Mouse (Mus musculus) Patski (cell line): ENCODE measurements around the gene Gm20855. TPM values are rescaled to one million over a fixed set of nuclear protein-coding genes. Genes with fewer than 3 reads are reported as not detected.
"Not testable (repeated sequence)": the region's sequence is repeated elsewhere in the genome, so short reads cannot be mapped to it uniquely, and the experiment has no call there.

Source experiments
- ATAC-seq: fragments of 100-300 bp; one replicate; pipeline ENCODE4 v1.8.0; 2021
- CTCF ChIA-PET: fragments of 350-600 bp; sonication (Branson Sonifier 250); formaldehyde crosslinking; loops from one replicate; lab custom pipeline; 2022; ENCODE audit warnings: inconsistent platforms; lab: Charles Lee
- POLR2A ChIA-PET: fragments of 350-600 bp; sonication (Branson Sonifier 250); formaldehyde crosslinking; loops from one replicate; lab custom pipeline; 2022; ENCODE audit warnings: antibody characterized with exemption, inconsistent platforms; lab: Charles Lee
- DNase-seq: peaks from one replicate; pipeline ENCODE4 v3.0.0-alpha.2; 2011; ENCODE audit warnings: low read depth, low spot score
- H3K27me3 ChIP-seq: fragments of 371-371 bp; one replicate; pipeline ENCODE4 v1.5.1; 2021
- in situ Hi-C: fragments of 300-500 bp; cut with MboI; formaldehyde crosslinking; loops from 3 replicates; pipeline ENCODE4 v1.11.1; 2018; ENCODE audit warnings: low pct_unique_long_range_greater_than_20kb, mixed read lengths
- polyA plus RNA-seq: library from polyadenylated mRNA; unstranded; gene quantifications from one replicate; pipeline ENCODE4 v1.2.3, GENCODE M21; 2021

Gm20855 gene
- polyA plus RNA-seq = not detected

- CTCF ChIA-PET, DNase-seq, POLR2A ChIA-PET, H3K27me3 ChIP-seq, ATAC-seq, in situ Hi-C loops: not testable (repeated sequence)
These were observed at the start of gene Gm20855 for GRCm38 (mm10) chrY:35131733-35132132. Gene Gm20855 (minus strand): TSS chrY:35131833.
